Mouse (Mus musculus) myocyte (in vitro differentiated cells): Measurements from ENCODE around the gene Cdc14a.

ENCODE experiments used
- CEBPB ChIP-seq: IDR thresholded peaks from 2 replicates; pipeline ENCODE4 v1.6.1; 2011; ENCODE audit warnings: mild to moderate bottlenecking, moderate library complexity; ENCODE audit not compliant: poor library complexity, insufficient read depth, severe bottlenecking
- E2F4 ChIP-seq: IDR thresholded peaks from one replicate; pipeline ENCODE4 v1.6.1; 2011; ENCODE audit warnings: mild to moderate bottlenecking, control low read depth, moderate library complexity; ENCODE audit not compliant: insufficient read depth
- MYOD1 ChIP-seq, 3 experiments: IDR thresholded peaks; one replicate each; pipeline ENCODE4 v1.6.1; 2011; ENCODE audit warnings: control low read depth in 2 of 3, low read depth in 2 of 3, mild to moderate bottlenecking in 2 of 3, moderate library complexity in 1 of 3; ENCODE audit not compliant: insufficient read length in 2 of 3, control insufficient read depth in 1 of 3
- POLR2A ChIP-seq: IDR thresholded peaks from one replicate; pipeline ENCODE4 v1.6.1; 2011; ENCODE audit warnings: low read depth, mild to moderate bottlenecking, control low read depth, moderate library complexity; ENCODE audit not compliant: insufficient read length

DNA sequence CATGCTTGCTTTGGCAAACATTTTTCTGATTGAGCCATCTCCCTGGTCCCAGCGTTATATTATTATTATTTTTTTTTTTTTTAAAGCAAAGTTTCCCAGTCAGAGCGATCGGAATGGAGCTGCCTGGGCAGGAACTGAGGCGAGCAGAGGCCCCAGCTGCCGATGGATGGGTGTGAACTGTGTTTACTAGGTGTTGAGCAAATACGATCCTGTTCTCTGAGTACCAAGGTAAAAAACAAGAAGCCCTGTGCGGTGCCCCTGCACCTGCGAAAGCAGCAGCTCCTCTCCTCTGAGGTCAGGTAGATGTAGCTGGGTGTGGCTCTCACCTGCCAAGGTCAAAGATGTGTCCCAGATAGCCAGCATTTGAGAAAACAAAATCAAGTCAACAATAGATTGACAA is 83.6 kb downstream of the Cdc14a start:
- no peak for TF ChIP-seq POLR2A
- no peak for TF ChIP-seq CEBPB
- no peak for TF ChIP-seq MYOD1 (IDR thresholded peaks at IDR 0.05; ENCODE audit: control insufficient read depth in 1 of 3, insufficient read length in 2 of 3, low read depth in 2 of 3)
- TF ChIP-seq E2F4, result no peak
